Mouse (Mus musculus) C2C12 (cell line): ENCODE measurements around the gene Rps6ka1.

ENCODE experiments used
- CEBPB ChIP-seq: IDR thresholded peaks from one replicate; pipeline ENCODE4 v1.6.1; 2011; ENCODE audit warnings: low read depth, mild to moderate bottlenecking, control low read depth, moderate library complexity
- CTCF ChIP-seq: IDR thresholded peaks from one replicate; pipeline ENCODE4 v1.5.1; 2011; ENCODE audit not compliant: control insufficient read depth, insufficient read depth, insufficient read length
- MYOD1 ChIP-seq: IDR thresholded peaks from one replicate; pipeline ENCODE4 v1.6.1; 2011; ENCODE audit warnings: low read depth; ENCODE audit not compliant: control insufficient read depth, insufficient read length
- MYOG ChIP-seq: IDR thresholded peaks from one replicate; pipeline ENCODE4 v1.6.1; 2011; ENCODE audit not compliant: control insufficient read depth, insufficient read length; ENCODE audit errors: extremely low read depth
- USF1 ChIP-seq: IDR thresholded peaks from one replicate; pipeline ENCODE4 v1.6.1; 2011; ENCODE audit warnings: low read depth, mild to moderate bottlenecking, control low read depth, moderate library complexity

DNA sequence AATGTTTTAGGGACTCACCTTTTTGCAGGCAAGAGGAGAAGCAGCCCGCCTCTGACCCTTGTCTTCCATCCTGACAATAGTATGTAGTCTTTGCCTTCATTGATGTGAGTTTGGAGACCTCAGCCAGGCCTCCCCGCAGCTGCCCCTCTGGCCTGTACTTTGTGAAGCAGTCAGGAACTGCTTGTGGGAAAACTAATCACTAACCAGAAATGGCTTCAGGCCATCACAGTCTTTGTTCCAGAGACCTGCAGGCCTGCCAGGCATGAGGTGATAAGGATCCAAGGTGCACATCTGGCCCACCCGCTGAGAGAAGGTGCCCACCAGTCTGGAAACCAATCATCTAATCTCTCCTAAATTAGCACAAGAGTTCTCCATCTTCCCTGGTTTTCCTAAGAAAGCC, 44.2 kb upstream of the Rps6ka1 start:
- TF ChIP-seq CTCF (no peak), MYOD1 (no peak), MYOG (no peak), CEBPB (no peak), USF1 (no peak)
